In genomic region chr3:100480251-100481005, GRCm38 (mm10) we compare ENCODE assay signal across 15 mouse cellular contexts. TPM values are rescaled to one million over a fixed set of nuclear protein-coding genes. Genes with fewer than 3 reads are reported as not detected.
A peak's percentile ranks its signal among the peaks of the same experiment; 100 is the strongest.
DNase-seq lines count a peak whose midpoint lies in the region; ATAC-seq and TF ChIP-seq lines count a peak whose summit lies in the region.
"Had no signal": no experiment of that assay in that cellular context is flagged by ENCODE, and none has a peak within 500 bp of the region (broad histone marks: within the 10 kb centered on the region; RNA-seq: fewer than 3 reads in every experiment).

No protein-coding gene starts in this region.

- no peak for DNase-seq in heart, adult 18-20 months
- DNase-seq in CH12.LX (ENCODE audit: extremely low read depth) = no peak
- peak; percentile 51 for DNase-seq in thymus, postnatal 25 days
- DNase-seq in right cerebral cortex, postnatal 25 days = no peak
- no peak for DNase-seq in cerebellum, postnatal 25 days
- DNase-seq: cerebellum, postnatal 10 days; lung, adult 2 months; retina, postnatal 1 day had no signal

- no peaks in the 10 kb centered on the region for H3K9me3 ChIP-seq in heart, embryonic 13.5 days
- H3K9me3 ChIP-seq in CH12.LX (replicated peaks; ENCODE audit: low read length) = no peaks in the 10 kb centered on the region
- no peaks in the 10 kb centered on the region for H3K9me3 ChIP-seq in liver, embryonic 15.5 days (replicated peaks)
- H3K9me3 ChIP-seq: embryonic facial prominence, embryonic 12.5 days; neural tube, embryonic 13.5 days had no signal

- H3K4me1 ChIP-seq in heart, embryonic 13.5 days = peaks cover 12% of the 10 kb centered on the region
- H3K4me1 ChIP-seq in CH12.LX (ENCODE audit: control insufficient read depth in 1 of 2, insufficient read depth in 2 of 2) = peaks cover 33 to 77% of the 10 kb centered on the region in 2 experiments
- H3K4me1 ChIP-seq in liver, embryonic 15.5 days (replicated peaks) = peaks cover 78% of the 10 kb centered on the region
- H3K4me1 ChIP-seq: embryonic facial prominence, embryonic 12.5 days had no signal

- no peak for TF ChIP-seq CTCF in CH12.LX (conservative IDR thresholded peaks at IDR 0.05 in 1 of 2, IDR thresholded peaks at IDR 0.05 in 1 of 2; ENCODE audit: low read depth in 2 of 2, low read length in 2 of 2)

- in situ Hi-C loops in CH12.LX (cut with MboI; ENCODE audit: low pct_ligation_motif_present, low pct_unique_long_range_greater_than_20kb, low sequenced_read_pairs) = no loop called here

- peaks cover 50% of the 10 kb centered on the region for H3K79me2 ChIP-seq in CH12.LX (replicated peaks; ENCODE audit: control insufficient read depth, extremely low read depth, insufficient read depth, poor library complexity, severe bottlenecking)

- peaks cover 7% of the 10 kb centered on the region; the same call in 1 of the 2 replicates for H3K27me3 ChIP-seq in heart, embryonic 13.5 days (replicated peaks)
- no peaks in the 10 kb centered on the region for H3K27me3 ChIP-seq in CH12.LX (replicated peaks)
- H3K27me3 ChIP-seq in liver, embryonic 15.5 days = 0 out of 2 replicates have a peak, but pooled peaks cover 1% of the 10 kb centered on the region

- no peak for TF ChIP-seq POLR2A in CH12.LX (IDR thresholded peaks at IDR 0.05; ENCODE audit: low read depth, low read length)

- no peak for TF ChIP-seq RAD21 in CH12.LX (IDR thresholded peaks at IDR 0.05; ENCODE audit: low read depth, low read length)

- TF ChIP-seq EP300 in CH12.LX (IDR thresholded peaks at IDR 0.05; ENCODE audit: low read length) = no peak

- dilution Hi-C loops in CH12.LX (cut with MboI; ENCODE audit: extremely low pct_ligation_motif_present, extremely low pct_unique_long_range_greater_than_20kb, low sequenced_read_pairs) = no loop called here

- no peak for ATAC-seq in heart, embryonic 13.5 days (ENCODE audit: extremely low read depth, insufficient number of reproducible peaks, low FRiP score, low TSS enrichment)
- ATAC-seq in liver, embryonic 15.5 days (ENCODE audit: insufficient read depth) = no peak
- ATAC-seq: intestine, embryonic 16.5 days had no signal

- H3K27ac ChIP-seq in heart, embryonic 13.5 days (replicated peaks) = 0 out of 2 replicates have a peak overlapping the region, but pooled peaks have one; percentile 15
- peak overlapping the region; percentile 18; the same call in 1 of the 2 replicates for H3K27ac ChIP-seq in CH12.LX (ENCODE audit: insufficient read depth, low read depth)
- H3K27ac ChIP-seq in liver, embryonic 15.5 days (replicated peaks) = peak overlapping the region; percentile 99
- H3K27ac ChIP-seq: embryonic facial prominence, embryonic 12.5 days; kidney, postnatal 0 days; macrophage; neural tube, embryonic 13.5 days had no signal

- peak overlapping the region; percentile 100 for H3K4me2 ChIP-seq in heart, embryonic 13.5 days
- peak overlapping the region; percentile 47; the same call in 1 of the 2 replicates for H3K4me2 ChIP-seq in CH12.LX (ENCODE audit: insufficient read depth, low read depth, poor library complexity, severe bottlenecking)
- H3K4me2 ChIP-seq in liver, embryonic 15.5 days = peak overlapping the region; percentile 88
- H3K4me2 ChIP-seq: embryonic facial prominence, embryonic 12.5 days; neural tube, embryonic 13.5 days had no signal

- H3K9ac ChIP-seq in heart, embryonic 13.5 days = no peak overlapping the region
- no peak overlapping the region for H3K9ac ChIP-seq in CH12.LX (ENCODE audit: insufficient read depth, low read depth)
- H3K9ac ChIP-seq in liver, embryonic 15.5 days = peak overlapping the region; percentile 58; the same call in 1 of the 2 replicates
- H3K9ac ChIP-seq: embryonic facial prominence, embryonic 12.5 days; neural tube, embryonic 13.5 days had no signal

- H3K36me3 ChIP-seq in heart, embryonic 13.5 days = no peaks in the 10 kb centered on the region
- H3K36me3 ChIP-seq in CH12.LX (replicated peaks in 1 of 2; ENCODE audit: control insufficient read depth in 1 of 2, insufficient read depth in 1 of 2, low read length in 1 of 2) = peaks cover 1 to 9% of the 10 kb centered on the region in 2 experiments
- H3K36me3 ChIP-seq in liver, embryonic 15.5 days (replicated peaks) = peaks cover 20% of the 10 kb centered on the region
- H3K36me3 ChIP-seq: embryonic facial prominence, embryonic 12.5 days; neural tube, embryonic 13.5 days had no signal

- WGBS in heart, embryonic 13.5 days = 76% methylated on average over 7 of the region's 7 CpGs
- 53% methylated on average over 7 of the region's 7 CpGs for WGBS in liver, embryonic 15.5 days (ENCODE audit: insufficient replicate concordance)

- peak overlapping the region; percentile 34 for H3K4me3 ChIP-seq in heart, embryonic 13.5 days
- H3K4me3 ChIP-seq in CH12.LX (replicated peaks in 1 of 3; ENCODE audit: low read depth in 2 of 3, low read length in 2 of 3, poor library complexity in 1 of 3) = no peak overlapping the region
- H3K4me3 ChIP-seq in liver, embryonic 15.5 days (replicated peaks) = peak overlapping the region; percentile 96
- H3K4me3 ChIP-seq: embryonic facial prominence, embryonic 12.5 days; neural tube, embryonic 13.5 days had no signal

TF ChIP-seq in CH12.LX, 34 proteins besides CTCF, POLR2A, EP300 and RAD21:
- TF ChIP-seq USF2 (conservative IDR thresholded peaks at IDR 0.05; ENCODE audit: low read depth, low read length) (no peak), UBTF (IDR thresholded peaks at IDR 0.05; ENCODE audit: low read depth, low read length) (0 out of 2 replicates have a peak, but pooled peaks have one; percentile 24), BHLHE40 (IDR thresholded peaks at IDR 0.05; ENCODE audit: low read depth, low read length) (peak; percentile 46; the same call in 1 of the 2 replicates)

RNA-seq across cellular contexts. Expression of gene Tent5c, which starts 8.7 kb away (rescaled TPM):
- 17.4 and 31.3 TPM in 2 replicates for polyA plus RNA-seq in heart, embryonic 13.5 days (2015; fragmentation: Nextera tagmentation; extraction: Ambion mirVana)
- 10 to 100 TPM; 24.2 to 25.7 TPM for total RNA-seq in heart, adult 18-20 months (2021)
- total RNA-seq in CH12.LX (2012; rRNA removed) = 12.3 and 18.6 TPM in 2 replicates
- 9.5 and 10.6 TPM in 2 replicates for total RNA-seq in CH12.LX (2014; rRNA removed)
- 16.0 and 18.7 TPM in 2 replicates for polyA plus RNA-seq in CH12.LX (2012; ENCODE audit: insufficient read length, low read depth)
- 94.2 and 107 TPM in 2 replicates for polyA plus RNA-seq in liver, embryonic 15.5 days (2015; fragmentation: Nextera tagmentation; extraction: Ambion mirVana)

Comparison
In these comparisons a context has a peak if more than half of its experiments do, and no peak if none do; other contexts are left out.
1. H3K27ac ChIP-seq: peak in every context shown above with its lines; median percentile 99 in liver, embryonic 15.5 days; 18 in CH12.LX; 15 in heart, embryonic 13.5 days.
2. H3K4me2 ChIP-seq: peak in every context shown above with its lines; median percentile 100 in heart, embryonic 13.5 days; 88 in liver, embryonic 15.5 days; 47 in CH12.LX.
3. H3K4me3 ChIP-seq: peak in heart, embryonic 13.5 days (single experiment) and liver, embryonic 15.5 days (single experiment); none in CH12.LX (0 of 3).